Mouse (Mus musculus) embryo, embryonic 10.5 days (tissue): ENCODE data around the gene Gm6657.

Source experiments
- DNase-seq: peaks from one replicate; pipeline ENCODE4 v3.0.0-alpha.2; 2015; ENCODE audit warnings: low spot score

The Gm6657 gene

GRCm38 (mm10) chr12:78193942-78194341 is at the start of gene Gm6657:
Gm6657 (plus strand) TSS chr12:78194242.
- DNase-seq, result no peak

DNA sequence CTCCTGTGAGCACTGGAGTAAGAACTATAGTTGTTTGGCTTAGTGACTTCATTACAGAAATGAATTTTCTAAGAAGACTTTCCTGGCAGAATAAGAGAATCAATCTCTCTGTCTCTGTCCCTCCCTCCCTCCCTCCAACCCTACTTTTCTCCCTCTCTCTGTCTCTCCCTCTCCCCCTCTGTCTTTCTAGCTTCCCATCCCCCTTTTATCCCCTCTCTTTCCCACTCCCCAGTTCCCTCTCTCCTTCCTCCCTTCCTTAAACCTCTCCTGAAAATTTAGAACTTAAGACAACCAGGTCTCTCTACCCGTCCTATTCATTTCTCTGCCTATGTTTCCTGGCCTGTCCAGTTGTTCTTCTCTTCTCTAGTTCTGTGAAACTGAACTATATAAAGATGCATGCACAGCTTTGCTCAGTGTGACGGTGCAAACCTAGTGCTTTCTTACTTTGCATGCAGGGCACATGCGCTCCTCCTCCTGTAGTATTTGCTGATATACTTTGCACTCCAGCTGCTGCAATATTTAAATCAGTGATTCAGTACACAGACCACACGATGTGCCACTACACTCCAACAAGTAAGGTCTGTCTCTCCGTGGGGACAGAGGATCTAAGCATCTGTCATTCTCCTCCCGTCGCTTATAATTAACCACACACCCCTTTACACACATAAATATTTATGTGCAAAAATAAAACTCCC is 40.6 kb upstream of the Gm6657 start:
- DNase-seq, result peak; percentile 5

GRCm38 (mm10) chr12:78170178-78170577 is 23.9 kb upstream of the Gm6657 start:
- DNase-seq, result no peak

DNA sequence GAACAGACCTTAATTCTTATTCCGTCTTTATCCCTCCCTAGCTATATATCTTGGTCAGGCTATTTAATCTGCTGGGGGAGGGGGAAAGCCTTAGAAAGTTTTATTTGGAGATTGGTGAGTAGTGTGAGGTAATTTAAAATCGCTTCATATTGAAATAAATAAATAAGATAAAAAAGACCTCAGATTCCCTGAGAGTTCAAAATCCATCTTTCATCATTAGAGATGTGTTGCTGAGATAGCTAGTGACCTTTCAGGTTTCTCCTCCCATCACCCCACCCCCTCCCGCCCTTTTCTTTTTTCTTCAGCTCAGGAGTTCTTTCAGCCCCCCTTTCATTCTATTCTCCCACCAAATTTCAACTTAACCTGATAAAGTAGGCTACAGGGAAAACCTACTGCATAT is 20.1 kb upstream of the Gm6657 start:
- no peak for DNase-seq

DNA sequence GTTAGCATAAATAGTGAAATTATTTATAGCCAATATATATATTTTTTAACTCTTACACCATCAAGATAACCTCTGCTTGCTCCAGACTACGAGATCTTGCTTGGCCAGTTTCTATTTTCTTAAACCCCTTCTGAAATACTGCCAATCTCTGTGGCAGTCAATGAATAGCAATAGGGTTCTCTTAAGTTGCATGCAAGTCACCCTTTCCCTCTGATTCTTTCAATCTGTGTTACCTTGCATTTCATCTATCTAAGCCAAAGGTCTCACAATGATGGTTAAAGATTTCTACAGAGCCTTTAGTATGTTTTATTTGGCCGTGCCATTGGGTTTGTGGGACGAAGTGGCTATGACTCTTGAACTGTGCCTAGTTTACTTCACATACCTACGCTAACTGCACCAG is 19.4 kb upstream of the Gm6657 start:
- no peak for DNase-seq

GRCm38 (mm10) chr12:78181452-78181851 is 12.6 kb upstream of the Gm6657 start:
- no peak for DNase-seq

DNA sequence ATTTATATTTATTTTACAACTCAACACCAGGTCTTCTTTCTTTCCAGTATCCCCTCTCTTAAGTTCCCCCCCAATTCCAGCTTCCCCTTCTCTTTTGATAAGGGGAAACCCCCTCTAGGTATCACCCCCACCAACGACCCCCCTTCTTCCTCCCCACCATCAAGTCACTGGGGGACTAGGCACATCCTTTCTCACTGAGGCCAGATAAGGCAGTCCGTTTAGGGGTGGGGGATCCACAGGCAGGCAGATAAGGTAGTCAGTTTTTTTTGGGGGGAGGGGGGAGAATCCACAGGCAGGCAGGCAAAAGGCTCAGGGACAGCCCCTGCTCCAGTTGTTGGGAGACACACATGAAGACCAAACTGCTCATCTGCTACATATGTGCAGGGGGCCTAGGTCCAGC is 1.3 kb downstream of the Gm6657 start:
- DNase-seq, result no peak

DNA sequence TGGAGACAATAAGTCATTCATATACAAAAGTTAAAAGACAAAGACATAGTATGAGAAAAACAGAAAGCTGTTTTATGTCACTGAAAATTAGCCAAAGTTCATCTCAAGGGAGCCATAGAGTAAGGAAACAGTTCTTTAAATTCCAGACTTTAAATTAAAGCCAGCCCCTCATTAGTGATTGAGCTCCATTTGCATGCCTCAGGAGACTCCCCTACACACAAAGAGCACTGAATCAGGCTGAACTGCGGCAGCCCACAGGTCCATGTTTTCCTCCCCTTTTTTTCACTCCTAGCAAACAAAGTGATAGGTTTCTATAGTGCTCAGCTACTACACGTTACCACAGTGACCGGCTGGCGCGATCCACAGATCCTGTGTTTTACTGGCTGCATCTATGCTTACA is 9.6 kb downstream of the Gm6657 start:
- DNase-seq, result peak; percentile 23

GRCm38 (mm10) chr12:78205915-78206570 is 12.0 kb downstream of the Gm6657 start:
- DNase-seq, result peak; percentile 89

DNA sequence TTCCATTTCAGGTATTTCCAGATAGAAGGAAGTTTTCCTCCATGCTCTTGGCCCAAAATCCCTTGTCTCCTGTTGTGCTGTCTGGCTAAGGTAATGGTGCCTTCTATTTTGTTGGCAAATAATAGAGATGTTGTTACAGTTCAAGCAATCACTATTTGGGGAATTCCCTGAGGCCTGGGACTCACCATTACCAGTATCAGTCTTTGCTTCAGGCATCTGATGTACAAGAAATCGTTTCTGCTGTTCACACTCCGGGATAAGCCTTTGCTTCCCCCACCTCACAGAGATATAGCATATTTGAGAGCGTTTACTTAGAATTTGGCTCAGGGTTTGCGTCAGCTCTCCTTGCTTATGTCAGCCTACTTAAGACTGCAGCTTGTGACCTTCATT is 12.5 kb downstream of the Gm6657 start:
- no peak for DNase-seq

DNA sequence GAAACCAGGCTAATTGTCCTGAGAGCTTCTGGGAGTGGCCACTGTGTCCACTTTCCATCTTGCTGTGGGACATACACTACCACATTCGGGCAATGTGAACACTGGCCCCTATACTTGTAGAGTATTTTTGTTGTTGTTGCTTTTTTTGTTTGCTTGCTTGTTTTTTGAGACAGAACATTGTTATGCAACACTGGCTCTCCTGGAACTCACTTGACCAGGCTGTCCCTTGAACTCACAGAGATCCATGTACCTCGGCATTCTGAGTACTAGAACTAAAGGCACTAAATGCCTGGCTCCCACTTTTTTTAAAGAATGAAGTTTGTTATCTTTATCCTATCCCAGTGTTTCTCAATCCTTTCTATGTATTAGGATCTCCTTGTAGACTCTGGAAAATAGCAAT is 15.8 kb downstream of the Gm6657 start:
- no peak for DNase-seq

DNA sequence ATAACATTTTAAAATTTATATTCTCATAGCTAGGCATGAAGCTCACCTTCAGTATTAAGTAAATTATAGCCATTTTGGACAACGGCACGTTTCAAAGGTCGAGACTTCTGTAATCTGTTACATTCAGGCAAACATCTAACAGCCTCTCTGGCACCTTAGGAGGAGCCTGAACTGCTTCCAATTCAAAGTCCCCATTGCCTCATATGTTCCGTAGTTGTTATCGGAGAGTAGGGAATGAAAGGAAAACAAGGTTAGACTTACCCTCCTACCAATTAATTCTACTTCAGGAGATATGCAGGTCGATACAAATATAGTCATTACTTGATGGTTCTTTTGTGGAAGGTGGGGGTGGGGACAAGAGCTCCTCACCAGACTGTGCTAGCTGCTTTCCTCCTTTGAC is 21.4 kb downstream of the Gm6657 start:
- DNase-seq, result no peak

DNA sequence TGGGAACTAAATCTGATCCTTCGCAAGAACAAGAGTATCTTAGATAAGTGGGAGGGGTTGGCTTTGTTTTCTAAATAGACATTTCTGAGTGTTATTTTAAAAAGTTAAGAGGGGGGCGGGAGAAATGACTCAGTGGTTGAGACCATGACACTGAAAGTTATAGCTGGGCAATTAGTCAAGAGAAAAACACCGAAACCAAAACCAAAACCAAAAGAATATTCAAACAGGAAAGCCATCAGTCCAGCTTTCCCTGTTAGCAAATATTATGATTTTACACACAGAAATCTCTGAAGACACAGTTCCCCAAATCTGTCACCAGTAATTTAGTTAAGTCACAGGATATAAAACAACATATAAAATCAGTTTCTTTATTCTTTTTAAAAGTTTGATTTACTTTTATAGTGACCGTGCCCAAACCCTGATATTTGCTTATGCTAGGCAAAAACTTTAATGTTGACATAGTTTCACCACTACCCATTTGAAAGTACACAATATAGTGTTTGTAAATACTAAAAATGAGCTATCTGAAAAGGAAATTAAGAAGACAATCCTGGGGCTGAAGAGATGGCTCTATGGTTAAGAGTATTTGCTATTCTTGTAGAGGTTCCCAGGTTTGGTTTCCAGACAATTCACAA is 25.3 kb downstream of the Gm6657 start:
- no peak for DNase-seq

GRCm38 (mm10) chr12:78225707-78226518 is 31.9 kb downstream of the Gm6657 start, which contains the start of gene Gphn:
Gphn (plus strand) TSS chr12:78226379.
- peak; percentile 88 for DNase-seq

DNA sequence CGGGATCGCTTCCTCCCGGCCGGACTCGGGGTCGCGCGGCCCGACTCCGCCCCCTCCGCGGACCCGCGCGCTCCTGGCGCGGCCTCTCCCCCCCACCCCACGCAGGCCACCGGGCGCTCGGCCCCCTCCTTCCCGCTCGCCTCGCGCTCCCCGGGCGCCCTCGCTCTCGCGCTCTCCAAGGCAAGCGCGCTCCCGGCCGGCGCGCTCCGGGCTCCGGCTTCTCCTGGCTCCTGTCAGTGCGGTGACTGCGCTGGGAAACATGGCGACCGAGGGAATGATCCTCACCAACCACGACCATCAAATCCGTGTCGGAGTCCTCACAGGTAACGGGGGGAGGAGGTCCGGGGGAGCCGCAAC is 32.5 kb downstream of the Gm6657 start:
- peak; percentile 90 for DNase-seq

- peak; percentile 59 for DNase-seq
Measured at GRCm38 (mm10) chr12:78227021-78227932, 33.2 kb downstream of the Gm6657 start.

- DNase-seq, result no peak
Measured at GRCm38 (mm10) chr12:78228139-78228538, 34.1 kb downstream of the Gm6657 start.

- DNase-seq, result no peak
Measured at GRCm38 (mm10) chr12:78232560-78232959, 38.5 kb downstream of the Gm6657 start.

DNA sequence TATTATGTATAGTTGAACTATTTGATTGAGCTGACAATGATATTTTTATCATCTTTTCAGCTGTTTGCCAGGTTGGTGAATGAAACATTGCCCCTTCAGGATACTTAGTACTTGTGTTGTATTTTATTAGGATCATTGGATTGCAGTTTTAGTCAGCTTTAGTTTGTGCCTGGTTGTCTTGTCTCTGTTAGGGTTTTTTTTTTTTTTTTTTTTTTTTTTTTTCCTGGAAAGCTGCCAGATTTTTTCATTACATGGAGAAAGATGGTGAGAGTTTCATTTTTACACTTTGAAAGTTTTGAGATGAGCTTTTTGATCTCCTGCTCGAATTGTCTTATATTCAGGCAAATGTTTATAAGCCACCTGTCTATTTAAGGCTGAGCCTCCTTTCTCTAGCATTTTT is 54.3 kb downstream of the Gm6657 start:
- DNase-seq, result no peak

DNA sequence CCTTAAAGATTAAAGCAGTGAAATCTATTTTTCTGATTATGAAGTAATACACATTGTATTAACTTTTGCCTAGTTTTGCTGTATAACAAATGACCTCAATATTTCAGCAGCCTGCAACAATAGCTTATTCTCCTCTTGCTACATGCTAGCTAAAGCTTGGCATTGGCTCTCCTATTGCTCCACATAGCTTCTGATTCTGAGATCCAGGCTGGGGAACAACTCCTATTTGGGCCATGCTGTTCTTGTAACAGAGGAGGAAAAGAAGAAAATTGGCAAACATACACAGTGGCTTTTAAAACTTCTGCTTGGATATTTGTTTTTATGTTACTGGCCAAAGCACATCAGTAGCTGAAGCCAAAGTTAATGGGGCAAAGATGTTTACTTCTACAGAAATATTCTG is 55.1 kb downstream of the Gm6657 start:
- no peak for DNase-seq
